Mouse (Mus musculus) megakaryocyte-erythroid progenitor cell, adult 5-6 weeks (primary cell): ENCODE data around the gene G3bp2. TPM values are rescaled to one million over a fixed set of nuclear protein-coding genes. Genes with fewer than 3 reads are reported as not detected.
A peak's percentile ranks its signal among the peaks of the same experiment; 100 is the strongest.

Source experiments
- ATAC-seq: replicated peaks from 2 replicates; pipeline ENCODE4 v1.8.0; 2016; ENCODE audit warnings: mild to moderate bottlenecking, inconsistent platforms; ENCODE audit not compliant: severe bottlenecking, poor library complexity, low FRiP score, low TSS enrichment
- total RNA-seq, 2 experiments: library from RNA; stranded (forward) in 1 of 2; stranded (reverse) in 1 of 2; fragments of 200-1000, 215-1000 nt in 1 of 2; fragments of >200 nt in 1 of 2; fragmentation: Nextera tagmentation in 1 of 2; gene quantifications; 2 replicates each; pipeline ENCODE4 v1.2.3; 2014 to 2017

G3bp2 gene
- total RNA-seq, 2 experiments from 2014 or later = 67.8 to 117 TPM

DNA sequence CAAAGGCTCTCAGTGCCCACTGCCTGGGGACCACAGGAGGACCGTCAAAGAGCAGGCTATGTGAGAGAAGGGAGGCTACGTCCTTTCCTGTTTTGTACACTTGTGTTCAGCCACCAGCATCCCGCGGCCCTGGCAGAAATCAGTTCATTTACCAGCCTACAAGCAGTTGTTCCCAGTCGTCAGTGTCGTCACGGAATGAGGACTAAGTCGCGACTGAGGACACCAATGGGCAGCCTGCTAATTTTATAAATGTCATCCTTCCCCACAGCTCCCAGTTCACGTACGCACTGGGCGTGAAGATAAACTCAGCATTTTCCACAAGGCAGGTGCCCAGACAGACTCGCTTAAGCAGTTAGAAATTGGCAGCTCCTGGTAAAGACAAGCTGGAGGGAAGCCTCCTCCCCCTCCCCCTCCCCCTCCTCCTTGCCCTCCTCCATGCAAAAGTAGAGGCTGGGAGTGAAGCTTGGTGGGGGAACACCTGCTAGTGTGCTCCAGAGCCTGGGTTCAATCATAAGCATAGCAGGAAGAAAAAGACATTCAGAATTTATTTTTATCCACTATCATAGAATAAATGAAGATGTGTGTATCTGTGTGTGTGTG lies 20.4 kb upstream of the G3bp2 start:
- no peak for ATAC-seq

DNA sequence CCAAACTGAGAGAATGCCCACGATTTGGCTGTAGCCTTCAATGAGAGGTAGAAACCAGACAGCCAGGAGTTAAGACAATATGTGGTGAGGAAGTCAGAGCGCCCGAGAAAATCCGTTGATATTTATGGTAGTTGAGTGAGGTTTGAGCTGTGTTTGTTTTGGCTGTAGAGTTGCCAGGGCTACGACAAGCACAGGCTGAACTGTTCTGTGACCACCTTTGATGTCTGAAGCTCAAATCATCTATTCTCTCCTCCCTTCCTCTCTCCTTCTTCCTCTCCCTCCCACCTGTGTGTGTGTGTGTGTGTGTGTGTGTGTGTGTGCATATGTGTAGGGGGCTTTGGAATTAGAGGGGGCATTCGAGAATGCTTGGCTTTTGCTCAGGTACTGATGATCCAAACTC lies 19.5 kb upstream of the G3bp2 start:
- ATAC-seq = no peak

DNA sequence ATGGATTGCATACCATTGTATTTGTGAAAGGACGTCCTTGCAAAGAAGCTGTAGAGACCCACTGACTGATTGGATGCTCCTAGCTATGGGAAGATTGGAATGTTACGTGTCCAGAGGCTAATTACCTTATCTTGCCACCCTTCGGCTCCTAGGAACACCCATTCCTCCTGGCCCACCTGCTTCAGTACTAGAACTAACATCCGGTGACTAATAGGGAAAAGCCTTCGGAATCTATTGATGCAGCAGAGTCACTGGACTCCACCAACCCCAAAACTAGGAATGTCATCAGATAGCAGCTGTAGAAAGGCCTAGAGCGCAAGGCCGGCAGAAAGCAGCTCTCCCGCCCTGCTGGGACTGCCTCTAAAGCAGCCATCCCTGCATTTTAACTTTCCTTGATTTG lies 18.1 kb upstream of the G3bp2 start:
- ATAC-seq = no peak

DNA sequence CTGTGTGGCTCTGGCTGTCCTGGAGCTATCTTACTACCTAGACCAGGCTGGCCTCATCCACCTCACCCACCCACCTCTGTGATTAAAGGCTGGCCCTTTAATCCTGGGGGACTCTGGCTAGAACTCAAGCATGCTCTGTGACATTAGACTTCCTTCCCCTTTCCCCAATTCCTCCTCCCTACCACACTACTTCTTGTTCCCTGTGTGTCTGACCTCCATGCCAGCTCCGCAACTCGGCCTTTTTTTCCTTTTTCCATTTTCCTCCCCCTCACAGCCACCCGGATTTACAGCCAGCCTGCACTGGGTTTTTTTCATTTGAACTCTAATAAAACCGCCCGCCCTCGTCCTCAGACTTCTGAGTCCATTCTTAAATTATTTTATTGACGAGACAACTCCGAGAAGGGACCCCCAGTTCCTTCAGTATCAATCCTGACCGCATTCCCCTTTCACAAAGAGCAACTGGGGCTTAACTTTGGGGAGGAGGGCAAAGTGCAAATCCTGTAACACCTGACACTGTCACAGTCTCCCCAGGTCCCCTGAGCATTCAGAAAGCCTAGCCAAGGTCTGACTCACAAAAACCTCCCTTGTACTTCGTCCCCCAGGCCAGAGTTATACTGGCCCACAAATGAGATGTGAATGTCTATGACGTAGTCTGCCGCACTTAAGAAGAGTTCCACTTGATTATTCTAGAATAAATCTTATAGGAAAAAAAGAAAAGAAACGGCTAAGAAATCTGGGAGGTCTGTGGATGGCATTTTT lies 15.0 kb upstream of the G3bp2 start:
- ATAC-seq = no peak

DNA sequence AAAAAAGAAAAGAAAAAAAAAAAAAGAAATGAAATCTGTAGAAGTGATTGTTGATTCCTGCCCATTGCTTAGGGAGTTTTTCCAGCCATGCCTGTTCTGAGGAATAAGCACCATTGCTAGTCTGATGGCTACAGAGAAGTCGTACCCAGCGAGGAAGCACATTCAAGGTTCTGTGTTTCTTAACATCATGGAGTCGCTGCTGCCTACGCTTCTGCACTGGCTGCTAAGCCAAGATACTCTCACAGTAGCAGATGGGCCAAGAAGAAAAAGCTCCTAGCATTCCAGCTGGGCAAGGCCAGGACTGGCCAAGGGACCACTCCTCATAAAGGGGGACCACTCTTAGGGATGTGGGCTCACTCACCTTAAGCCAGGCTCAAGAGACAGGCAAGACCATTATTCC lies 14.3 kb upstream of the G3bp2 start:
- no peak for ATAC-seq

DNA sequence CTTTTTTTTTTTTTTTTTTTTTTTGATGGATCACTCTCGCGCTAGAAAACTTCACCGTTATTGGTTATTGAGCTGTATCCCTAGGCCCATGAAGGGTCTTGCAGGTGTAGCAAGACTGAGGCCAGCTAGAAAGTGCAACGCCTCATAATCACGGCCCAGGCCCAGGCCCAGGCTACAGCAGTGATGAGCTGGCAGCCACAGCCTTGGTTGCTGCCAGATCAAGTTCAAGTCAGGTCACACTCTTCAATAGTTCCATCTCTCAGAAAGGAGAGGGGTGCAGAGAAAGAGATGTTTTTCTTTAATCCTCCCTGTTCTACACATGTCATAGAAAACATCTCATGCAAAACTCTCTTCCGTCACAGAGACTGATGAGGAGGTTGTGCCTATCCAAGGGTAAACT lies 13.3 kb upstream of the G3bp2 start:
- no peak for ATAC-seq

DNA sequence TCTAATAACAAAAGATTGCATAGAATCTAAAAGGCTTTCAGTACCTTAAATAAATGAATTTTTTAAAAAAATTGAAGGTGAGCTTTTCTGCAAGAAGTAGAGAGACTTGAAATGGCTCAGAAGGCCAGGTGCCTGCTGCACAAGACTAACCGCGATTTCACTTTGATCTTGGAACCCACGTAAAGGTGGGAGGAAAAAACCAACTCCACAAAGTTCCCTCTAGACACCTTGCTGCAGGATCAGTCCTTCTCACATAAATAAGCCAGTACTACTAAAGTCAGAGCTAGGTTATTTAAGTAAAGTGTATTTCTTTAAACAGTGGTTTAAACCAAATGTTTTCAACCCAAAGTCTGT lies 10.5 kb upstream of the G3bp2 start:
- ATAC-seq = no peak; the same call in 1 of the 2 replicates

DNA sequence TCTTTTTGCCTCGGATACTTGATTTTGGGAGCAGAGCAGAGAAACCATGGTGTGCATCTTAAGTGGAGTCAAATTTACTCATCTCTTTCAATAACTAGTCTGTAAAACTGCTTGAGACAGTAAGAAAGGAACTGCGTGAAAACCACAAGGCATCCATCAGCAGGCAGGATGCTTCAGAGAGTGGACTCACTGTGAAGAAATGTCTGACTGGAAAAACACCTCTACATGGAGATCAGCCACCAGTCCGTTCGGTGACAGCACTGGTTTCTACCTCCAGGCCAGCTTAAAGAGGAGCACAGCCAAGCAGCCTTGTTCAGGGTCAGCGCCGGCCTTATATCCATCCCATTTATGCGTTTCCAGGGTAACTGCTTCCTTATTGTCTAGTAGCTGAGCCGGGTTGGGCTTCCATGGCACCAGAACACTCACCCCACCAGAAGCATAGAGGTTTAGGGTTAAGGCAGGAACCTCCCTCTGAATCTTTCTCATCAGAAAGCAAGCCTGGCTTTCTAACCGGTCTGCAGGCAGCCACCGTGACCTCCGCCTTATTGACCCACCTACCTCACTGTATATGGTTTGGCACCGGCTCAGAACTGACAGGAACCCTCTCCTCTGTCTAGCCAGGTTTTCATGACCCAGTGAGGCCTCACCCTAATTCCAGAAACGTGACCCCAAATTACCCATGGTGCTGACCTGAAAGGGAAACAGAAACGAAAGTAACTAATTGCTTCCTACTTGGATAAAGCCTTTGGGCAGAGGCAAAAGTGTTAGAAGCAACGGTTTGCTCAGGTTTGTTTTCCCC lies 9.9 kb upstream of the G3bp2 start:
- peak; percentile 74 for ATAC-seq

DNA sequence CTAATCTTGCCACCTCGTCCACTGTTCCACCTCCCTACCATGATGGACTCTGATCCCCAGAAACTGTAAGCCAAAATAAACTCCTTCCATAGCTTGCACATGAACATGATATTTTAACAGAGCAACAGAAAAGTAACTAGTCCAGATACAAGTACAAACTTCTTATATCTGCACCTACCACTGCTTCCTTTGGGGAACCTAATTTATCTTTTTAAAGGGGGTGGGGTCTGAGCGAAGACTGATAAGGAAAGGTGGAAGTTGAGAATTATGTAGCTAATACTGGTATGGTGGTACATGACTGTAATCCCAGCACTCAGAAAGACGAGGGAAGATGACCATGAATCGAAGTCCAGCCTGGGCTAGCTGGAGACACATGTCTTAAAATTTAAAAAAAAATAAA lies 4.0 kb upstream of the G3bp2 start:
- no peak for ATAC-seq

DNA sequence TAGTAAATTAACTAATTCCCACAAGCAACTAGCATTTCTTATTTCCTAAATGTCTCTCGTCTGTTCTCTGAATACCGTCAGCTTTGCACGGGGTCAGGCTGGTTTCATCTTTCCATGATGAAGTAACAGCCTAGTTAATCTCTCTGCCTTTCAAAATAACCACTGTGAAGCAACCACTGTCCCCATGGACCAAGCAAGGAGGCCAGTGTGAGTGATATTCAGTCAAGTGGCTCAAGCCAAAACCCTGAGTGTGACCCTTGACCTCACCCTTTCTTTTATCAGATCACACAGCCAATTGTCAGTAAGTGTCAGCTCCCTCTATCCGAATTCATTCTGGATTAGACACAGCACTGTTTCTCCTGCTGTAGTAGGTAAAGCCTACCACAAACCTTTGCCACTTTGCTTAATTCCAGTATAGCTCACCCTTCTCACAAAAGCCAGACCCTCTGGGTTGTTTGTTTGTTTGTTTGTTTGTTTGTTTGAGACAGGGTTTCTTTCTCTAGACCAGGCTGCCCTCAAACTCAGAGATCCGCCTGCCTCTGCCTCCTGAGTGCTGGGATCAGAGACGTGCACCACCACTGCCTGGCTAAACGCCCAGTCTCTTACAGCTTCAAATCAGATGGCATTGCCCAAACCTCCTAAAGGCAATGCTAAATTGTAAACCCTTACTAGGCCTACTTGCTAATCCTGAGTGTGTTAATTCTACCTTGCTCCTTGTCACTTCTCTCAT lies 2.5 kb upstream of the G3bp2 start:
- ATAC-seq = no peak

DNA sequence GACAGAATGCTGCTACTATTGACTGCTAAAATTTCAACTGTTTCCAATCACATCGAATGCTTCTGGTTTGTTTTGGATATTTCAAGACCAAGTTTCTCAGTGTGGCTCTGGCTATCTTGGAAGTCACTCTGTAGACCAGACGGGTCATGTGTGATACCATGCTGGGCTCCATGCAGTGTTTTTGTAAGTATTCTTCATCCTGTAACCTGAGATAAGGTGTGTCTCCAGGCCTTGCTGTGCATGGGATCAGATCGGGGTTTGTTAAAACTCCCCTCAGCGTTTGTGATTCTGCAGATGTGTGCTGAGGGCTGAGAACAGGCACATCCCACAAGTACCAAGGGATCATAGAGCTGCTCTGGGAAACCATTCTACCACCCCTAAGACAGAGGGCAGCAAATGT lies 1.7 kb upstream of the G3bp2 start:
- no peak for ATAC-seq

DNA sequence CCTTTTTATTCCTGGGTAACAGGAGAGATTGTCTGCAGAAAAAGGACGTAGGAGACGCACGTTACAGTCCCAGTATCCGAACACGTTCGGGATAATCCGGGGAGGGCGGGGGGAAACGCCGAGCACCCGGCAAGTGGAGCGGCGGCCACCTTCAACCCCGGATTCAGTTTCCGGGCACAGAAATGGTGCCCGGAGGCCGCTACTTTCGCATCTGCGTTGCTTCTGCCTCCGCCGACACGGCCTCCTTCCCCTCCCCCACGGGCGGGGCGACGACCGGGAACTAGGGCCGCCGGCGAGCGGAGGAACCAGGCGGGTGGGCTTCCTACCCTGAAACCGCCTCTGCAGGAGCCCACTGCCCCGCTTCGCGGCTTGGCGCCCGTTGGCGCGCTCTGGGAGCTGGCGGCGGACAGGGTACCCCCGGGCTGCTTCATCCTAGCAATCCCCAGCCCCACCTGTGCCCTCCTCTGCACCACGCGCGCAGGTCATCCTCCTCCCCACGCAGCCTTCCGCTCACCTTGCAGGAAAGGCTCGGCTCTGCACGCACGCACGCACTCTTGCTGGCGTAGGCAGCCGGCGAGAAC lies 608 bp downstream of the G3bp2 start:
- no peak; the same call in 1 of the 2 replicates for ATAC-seq

DNA sequence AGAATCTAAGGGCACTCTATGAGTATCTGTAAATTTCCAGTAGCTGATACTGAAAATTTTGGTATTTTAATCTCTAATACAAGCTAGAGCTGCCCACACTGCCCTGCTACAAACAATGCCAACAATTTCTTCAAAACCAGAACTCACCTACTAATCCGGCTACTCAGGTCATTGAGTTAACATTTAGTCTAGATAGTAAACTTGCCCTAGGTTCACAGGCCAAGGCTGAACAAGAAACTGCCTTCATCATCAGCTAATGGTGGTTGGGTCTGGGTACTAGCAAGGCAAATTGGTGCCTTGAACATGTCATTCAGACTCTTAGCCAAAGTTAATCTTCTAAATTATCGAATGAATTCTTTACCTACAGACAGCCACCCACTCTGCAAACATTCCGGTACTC lies 2.2 kb downstream of the G3bp2 start:
- no peak for ATAC-seq

DNA sequence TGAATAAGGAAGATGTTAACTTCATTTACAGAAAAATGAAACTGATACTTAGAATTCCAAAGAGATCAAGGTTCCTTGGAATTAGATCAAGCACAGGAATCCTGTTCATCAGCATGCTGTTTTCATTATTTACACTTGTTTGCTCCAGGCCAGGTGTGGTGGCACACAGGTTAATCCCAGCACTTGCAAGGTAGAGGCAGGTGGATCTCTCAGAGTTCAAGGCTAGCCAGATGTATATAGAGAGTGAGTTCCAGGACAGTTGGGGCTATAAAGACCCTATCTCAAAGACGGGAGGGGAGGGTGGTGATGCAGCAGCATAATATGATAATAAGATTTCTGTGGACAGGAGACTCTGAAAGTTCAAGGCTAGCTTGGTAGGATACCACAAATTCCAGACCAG lies 3.1 kb downstream of the G3bp2 start:
- ATAC-seq = no peak

DNA sequence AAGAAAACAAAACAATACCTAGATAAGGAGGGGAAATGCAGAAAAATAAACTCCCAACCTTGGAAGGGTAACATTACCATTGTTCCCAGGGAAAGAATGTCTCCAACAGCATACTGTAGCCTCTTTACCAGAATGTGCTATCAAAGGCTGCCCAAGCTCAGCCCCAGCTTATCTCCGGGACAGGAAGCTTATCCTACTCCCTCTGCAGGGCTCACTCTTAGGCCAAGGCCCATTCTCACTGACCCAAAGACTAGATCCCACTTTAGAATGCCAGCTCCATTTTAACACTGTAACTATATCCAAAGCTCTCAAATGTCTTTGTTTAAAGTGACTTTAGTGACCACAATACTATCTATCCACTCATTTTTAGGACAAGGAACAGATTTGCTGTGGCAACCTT lies 4.2 kb downstream of the G3bp2 start:
- no peak for ATAC-seq

DNA sequence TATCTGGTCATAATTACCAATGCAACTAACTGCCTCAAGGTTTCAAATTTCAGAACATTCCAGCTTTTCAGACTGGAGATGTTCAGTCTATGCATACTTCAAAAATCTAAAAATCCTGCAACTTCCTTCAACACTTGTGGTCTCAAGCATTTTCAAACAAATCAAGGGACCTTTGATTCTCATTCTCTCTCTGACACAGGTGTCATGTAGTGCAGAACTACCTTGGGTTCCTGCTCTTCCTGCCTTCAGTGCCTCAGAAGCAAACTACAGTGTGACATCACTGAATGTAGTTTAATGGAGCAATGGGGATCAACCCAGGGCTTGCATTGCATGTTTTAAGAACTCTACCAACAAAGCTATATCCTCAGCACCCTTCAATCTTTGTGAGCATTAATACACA lies 4.8 kb downstream of the G3bp2 start:
- ATAC-seq = no peak

DNA sequence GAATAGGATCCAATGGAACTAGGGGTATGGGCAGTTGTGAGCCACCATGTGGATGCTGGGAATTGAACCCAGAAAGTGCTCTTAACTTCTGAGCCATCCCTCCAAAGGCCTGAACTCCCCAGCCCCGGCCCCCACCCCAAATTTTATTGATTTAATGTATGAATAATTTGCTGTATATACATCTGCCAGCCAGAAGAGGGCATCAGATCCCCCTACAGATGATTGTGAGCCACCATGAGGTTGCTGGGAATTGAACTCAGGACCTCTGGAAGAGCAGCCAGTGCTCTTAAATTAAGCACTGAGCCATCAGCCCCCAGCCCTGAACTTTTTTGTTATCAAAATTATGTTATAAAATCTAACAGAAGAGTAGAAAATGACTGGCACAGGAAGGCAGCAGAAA lies 7.2 kb downstream of the G3bp2 start:
- no peak for ATAC-seq

DNA sequence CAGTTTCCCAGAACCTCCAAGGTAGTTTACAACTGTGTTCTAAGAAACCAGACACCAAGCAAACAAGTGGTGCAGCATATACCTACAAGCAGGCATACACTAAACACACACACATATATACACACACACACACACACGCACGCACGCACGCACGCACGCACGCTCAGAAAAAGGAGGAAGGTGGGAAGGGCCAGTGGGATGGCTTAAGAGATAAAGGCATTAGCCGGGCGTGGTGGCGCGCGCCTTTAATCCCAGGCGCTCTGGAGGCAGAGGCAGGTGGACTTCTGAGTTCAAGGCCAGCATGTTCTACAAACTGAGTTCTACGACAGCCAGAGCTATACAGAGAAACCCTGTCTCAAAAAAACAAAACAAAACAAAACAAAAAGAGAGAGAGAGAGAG lies 9.5 kb downstream of the G3bp2 start:
- peak; percentile 77 for ATAC-seq

DNA sequence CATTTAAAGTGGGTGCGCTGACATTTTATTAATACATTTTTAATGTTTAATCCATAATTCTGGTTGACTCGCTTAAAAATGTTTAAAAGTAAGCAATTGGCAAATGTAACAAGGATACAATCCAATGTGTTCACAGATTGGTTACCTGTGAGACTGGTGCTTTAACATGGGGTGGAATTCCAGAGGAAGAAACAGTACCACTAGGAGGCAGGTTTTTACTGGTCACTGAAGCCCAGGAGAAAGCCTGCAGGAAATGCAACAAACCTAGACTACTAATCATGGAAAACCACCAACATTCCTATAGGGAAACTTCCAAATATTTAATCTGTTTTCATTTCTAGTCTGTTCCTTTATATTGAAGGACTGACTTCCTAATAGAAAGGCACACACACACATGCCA lies 20.3 kb downstream of the G3bp2 start:
- ATAC-seq = no peak

DNA sequence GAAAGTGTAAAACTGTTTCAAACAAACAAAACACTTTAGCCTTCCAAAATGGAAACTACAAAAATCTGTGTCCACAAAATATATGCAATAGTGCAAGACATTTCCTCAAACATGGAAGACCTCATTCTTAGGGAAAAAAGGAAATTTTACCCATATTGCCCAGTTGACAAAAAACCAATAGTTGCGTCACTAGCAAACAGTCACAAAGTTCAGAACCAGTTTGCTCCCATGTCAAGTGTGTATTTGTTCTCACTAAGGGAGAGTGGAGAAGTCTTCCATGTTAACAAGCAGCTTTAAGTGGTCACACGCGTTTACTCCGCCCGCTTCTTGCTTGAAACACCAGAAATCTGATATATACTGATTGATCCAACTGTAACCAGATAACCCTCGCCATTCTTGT lies 30.7 kb downstream of the G3bp2 start:
- ATAC-seq = no peak
